Mouse (Mus musculus) retina, postnatal 1 day (tissue): ENCODE data around the gene Bcl2l15.
A peak's percentile ranks its signal among the peaks of the same experiment; 100 is the strongest.
"Not testable (repeated sequence)": the region's sequence is repeated elsewhere in the genome, so short reads cannot be mapped to it uniquely, and the experiment has no call there.

Experiments used
- DNase-seq: peaks from one replicate; pipeline ENCODE4 v3.0.0-alpha.2; 2012

Gene Bcl2l15

DNA sequence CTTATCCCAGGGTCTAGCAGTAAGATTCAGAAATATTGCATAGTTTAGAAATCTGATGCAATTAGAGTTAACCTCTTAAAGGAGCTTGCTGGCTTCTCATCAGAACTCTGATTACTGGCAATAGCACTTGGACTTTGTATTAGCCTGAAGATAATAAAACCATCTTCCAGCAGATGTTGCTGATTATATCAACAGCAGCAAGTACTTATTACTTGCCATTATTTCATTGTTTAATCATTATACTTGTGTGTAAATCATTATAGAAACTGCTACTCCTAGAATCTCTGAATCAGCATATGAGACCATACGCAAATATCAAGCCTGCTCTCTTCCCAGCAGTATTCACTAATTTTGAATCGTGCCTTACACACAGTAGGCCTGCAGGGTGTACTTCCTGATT lies 1.6 kb downstream of the Bcl2l15 start:
- no peak for DNase-seq

GRCm38 (mm10) chr3:103835272-103835950 lies 3.0 kb downstream of the Bcl2l15 start:
- DNase-seq = no peak

DNA sequence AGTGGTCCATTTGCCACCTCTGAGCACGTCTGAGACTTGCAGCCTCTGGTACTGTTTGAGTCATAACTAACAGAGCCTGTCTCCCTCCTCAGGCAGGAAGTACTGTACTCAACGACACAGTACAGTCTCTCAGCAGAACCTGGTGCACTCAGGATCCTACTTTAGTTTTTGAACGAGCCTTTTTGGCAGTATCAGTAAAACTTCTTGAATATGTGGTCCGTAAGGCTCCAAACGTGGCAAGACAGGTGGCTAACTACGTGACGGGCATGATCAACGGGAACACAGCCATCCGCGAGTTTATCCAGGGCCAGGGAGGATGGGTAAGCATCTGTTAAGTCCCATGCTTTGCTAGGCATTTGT lies 3.5 kb downstream of the Bcl2l15 start:
- DNase-seq = no peak

DNA sequence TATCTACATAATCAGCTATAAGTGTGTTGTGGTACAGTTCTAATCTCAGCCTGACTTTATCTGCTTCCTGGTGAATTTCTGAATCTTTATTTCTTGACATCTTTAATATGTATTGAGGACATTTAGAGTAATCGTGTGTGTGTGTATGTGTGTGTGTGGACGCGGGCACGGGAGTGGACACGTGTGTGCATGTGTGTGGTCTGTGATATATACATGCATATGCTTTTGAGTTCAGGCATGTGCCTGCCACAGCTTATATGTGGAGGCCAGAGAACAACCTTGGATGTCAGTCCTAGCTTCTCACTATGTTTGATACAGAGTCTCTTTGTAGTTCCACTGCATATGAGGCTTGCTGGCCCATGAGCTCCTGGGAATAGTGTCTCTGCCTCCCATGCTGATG lies 4.1 kb downstream of the Bcl2l15 start:
- no peak for DNase-seq

- no peak for DNase-seq
Measured at GRCm38 (mm10) chr3:103839711-103840110, 7.3 kb downstream of the Bcl2l15 start.

- DNase-seq = not testable (repeated sequence)
Measured at GRCm38 (mm10) chr3:103840195-103840594, 7.8 kb downstream of the Bcl2l15 start.

DNA sequence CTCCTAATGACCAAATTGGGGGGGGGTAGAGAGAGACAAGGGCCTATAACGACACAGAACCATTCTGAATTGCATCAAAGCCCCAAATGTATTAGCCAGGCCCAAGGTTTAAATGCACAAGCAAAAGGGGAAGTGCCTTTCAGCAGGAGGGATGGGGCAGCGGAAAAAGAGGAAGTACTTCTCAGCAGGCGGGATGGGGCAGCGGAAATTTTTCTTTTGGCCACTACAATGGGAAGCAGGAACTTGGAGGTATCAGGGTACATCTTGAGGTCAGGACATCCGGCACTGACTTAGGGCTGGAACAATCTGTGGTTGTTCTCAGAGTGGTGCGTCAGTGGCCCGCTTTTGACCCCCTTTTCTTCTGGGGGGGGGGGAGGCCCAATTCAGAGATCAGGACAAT lies 8.5 kb downstream of the Bcl2l15 start:
- DNase-seq = not testable (repeated sequence)

GRCm38 (mm10) chr3:103850644-103851363 lies 18.4 kb downstream of the Bcl2l15 start:
- no peak for DNase-seq

DNA sequence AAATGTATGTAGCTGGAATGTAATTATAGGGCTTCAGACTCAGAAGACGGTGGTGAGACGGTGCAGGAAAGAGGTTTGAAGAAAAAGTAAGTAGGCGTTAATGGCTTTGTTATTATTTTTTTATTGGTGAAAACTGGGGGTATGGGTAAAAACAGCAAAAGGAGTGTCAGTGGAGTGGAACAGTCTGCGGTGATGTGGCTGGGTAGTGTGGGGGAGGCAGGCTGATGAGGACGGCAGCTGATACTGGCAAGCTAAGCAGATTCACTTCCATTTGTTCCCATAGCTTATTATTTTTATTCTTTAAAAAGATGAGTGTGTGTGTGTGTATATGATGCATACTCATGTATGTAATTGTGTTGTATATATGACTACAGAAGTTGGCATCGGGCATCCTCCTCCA lies 19.1 kb downstream of the Bcl2l15 start:
- no peak for DNase-seq

- no peak for DNase-seq
Measured at GRCm38 (mm10) chr3:103851882-103852281, 19.5 kb downstream of the Bcl2l15 start.

DNA sequence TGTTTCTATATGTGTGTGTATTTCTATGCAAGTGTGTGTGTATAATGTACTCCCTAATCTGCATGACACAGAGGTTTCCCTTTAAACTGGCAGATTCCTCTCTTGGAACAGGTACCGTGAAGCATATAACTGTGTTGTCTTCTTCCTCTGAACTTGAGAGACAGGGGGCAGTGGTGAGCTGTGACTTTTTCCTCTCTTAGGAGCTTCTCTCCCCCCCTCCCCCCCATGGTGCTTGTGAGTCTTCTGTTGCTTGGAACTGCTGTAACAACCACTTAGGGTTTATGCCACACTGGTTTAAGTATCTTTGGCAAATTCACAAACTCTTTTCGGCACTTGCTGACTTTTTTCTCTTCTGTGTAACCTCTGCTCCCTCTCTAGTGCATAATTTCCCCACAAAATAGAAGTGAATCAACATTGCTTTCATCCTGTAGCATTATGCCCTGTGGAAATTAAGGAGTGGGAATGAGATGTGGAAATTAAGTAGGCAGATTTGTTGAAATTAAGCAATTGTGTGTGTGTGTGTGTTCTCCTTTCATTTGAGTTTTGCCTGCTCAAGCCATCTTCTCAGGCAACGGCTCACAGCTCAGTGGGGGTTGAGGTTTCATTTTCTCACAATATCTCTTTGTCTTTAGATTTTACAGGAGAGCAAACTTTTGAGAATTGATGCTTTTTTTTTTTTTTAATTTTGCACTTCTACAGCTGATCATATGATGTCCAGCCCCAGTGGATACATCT lies 20.3 kb downstream of the Bcl2l15 start:
- DNase-seq = peak; percentile 61

DNA sequence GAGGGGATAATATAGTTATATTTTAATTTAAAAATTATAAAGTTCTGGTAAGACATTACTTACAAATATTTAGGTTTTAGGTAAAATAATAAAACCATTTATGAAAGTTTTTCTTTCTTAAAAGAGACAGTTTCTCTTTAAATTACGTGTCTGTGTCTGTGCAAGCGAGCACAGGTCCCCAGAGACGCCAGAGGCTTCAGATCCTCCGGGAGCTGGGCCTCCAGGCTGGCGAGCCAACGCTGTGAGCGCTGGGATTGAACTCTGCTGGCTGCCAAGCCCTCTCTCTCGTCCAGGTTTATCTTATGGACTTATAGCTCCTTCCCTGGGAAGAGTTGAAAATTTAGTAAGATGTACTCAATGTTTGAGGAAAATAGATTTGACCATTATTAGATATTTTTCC lies 21.4 kb downstream of the Bcl2l15 start:
- no peak for DNase-seq

- no peak for DNase-seq
Measured at GRCm38 (mm10) chr3:103857036-103857805, 24.8 kb downstream of the Bcl2l15 start.

DNA sequence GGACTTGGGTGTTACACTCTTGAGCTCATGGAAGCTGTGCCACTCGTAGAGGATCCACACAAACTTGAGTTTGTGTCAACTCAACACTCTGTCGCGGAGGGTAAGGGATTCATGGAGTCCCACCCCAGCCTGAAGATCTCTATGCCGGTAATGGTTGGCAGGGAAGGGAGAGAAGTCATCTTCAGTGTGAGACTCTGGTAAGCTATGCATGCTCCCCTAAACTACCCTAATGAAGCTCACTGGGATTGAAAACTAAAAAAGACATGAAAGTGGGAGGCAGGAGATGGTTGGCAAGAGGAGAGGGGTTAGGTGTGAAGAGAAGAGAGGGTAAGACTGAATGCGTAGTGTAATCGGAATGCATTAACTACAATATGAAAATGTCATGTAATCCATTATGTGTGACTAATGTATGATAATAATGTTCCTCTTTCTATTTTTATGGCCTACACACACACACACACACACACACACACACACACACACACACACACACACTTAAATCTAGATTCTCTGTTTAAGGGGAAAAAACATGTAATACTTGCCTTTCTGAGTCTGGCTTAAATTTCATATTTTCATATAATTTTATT lies 25.7 kb downstream of the Bcl2l15 start:
- no peak for DNase-seq

DNA sequence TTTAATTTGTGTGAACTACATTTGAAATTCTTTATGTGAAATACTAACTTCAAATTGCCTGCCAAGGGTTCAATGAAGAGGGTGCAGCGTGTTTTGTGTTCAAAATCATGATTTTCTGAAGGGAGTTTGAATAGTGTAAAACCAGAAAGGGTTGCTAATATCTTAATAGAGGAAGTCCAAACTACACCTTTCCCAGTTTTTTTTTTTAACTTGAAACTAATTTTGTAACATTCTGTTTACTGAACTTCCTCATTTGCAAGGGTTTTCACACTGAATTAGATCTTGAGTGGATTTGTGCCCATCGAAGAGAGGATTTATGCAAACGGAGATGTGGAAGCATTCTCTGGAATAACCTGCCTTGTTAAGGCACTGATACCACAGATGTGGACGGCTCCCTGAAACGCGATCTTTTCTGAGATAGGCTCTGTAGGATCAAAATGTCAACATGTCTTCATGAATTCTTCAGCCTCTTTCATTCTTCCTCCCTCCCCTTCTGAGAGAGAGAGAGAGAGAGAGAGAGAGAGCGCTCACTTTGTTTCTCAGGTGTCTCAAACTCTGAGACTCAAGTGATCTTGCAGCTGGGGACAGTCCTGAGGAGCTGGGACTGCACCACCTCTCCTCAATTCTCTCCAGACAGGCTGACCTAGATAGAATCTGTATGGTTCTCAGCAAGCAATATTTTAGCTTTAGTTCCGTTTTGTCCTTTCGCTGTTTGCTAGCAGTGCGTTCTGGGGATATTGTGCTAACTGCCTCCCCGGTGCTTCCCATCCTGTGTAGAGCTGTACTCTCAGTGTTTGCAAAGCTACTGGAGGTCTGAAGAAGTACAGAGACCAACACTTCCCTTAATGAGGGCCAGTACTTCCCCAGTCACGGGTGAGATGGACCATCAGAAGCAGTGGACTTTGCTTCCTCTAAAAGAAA lies 26.7 kb downstream of the Bcl2l15 start, which contains the start of gene Ptpn22:
Ptpn22 (plus strand) TSS at position 915 of the 921 bp plus-strand sequence.
- no peak for DNase-seq

DNA sequence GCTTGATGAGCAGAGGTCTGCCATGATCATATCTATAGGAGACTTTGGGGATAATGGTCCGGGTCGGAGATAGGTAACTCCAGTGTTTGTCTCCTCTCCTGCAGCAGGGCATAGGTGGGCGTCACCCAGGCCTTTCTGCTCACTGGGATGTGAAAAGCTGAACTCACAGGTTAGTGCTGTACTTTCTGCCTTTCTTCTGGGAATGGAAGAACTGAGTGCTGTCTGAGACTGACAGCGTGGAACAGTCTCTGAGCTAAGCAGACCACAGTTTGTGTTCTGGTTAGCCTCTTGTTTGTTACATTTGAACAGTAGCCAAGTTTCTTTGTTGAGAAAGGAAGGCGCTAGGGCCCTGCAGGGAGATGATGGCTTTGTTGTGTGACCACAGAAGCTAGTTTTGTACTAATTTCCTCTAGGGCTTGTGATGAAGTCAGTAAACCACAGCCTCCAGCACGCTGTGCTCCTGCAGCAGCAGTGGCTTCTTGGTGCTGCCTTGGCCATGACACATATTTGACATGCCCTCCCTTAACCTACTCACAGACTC lies 27.5 kb downstream of the Bcl2l15 start:
- DNase-seq = no peak

GRCm38 (mm10) chr3:103862721-103863220 lies 30.4 kb downstream of the Bcl2l15 start:
- DNase-seq = no peak

DNA sequence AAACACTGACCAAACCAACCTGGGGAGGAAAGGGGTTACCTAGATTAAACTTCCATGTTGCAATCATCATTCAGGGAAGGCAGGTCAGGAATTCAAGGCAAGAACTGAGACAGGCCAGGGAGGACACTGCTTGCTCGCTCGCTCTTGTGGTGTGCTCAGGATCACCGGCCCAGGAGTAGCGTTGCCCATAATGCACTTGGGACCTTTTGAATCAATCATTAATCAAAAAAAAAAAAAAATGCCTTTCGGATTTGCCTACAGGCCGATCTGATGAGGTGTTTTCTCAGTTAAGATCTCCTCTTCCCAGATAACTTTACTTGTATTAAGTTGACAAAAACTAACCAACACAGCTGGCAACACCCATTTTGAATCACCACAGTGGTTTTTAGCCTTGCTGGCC lies 31.8 kb downstream of the Bcl2l15 start:
- no peak for DNase-seq

- no peak for DNase-seq
Measured at GRCm38 (mm10) chr3:103867424-103867971, 35.1 kb downstream of the Bcl2l15 start.

DNA sequence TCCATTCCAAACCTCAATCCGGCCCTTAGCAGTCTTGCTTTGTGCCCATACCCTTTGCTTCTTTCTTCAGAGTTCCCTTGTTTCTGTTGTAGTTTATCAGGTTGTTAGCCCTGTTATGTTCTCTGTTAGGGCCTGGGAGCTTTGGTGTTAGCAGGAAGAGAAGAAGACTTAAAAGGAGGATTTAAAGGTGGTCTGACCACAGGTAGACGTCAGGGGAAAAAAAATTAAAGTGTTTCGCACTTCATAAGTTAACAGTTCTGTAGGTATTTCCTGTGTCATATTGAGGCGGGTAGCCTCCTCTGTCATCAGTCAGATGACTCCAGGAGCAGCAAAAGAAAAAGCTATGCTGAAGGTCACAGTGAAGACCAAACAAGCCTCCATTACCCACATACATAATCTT lies 35.6 kb downstream of the Bcl2l15 start:
- no peak for DNase-seq

GRCm38 (mm10) chr3:103872663-103873098 lies 40.3 kb downstream of the Bcl2l15 start:
- no peak for DNase-seq
